Mouse (Mus musculus) midbrain, embryonic 11.5 days (tissue): ENCODE measurements around the gene Islr. TPM values are rescaled to one million over a fixed set of nuclear protein-coding genes. Genes with fewer than 3 reads are reported as not detected.
A peak's percentile ranks its signal among the peaks of the same experiment; 100 is the strongest.

Experiments
- ATAC-seq: fragments of 200-750 bp; cut with Nextera tagmentation; 2 replicates; pipeline ENCODE4 v1.8.0; 2017; ENCODE audit warnings: moderate TSS enrichment, moderate library complexity; ENCODE audit not compliant: low FRiP score
- DNase-seq: peaks from one replicate; pipeline ENCODE4 v3.0.0; 2015; ENCODE audit warnings: low spot score; ENCODE audit errors: missing footprints
- H3K27ac ChIP-seq: fragments of 300-500 bp; sonication (generic); 2 replicates; pipeline ENCODE4 v1.5.1; 2014; ENCODE audit warnings: low read depth, low read length
- H3K27me3 ChIP-seq: fragments of 300-500 bp; sonication (generic); 2 replicates; pipeline ENCODE4 v1.6.1; 2014; ENCODE audit warnings: mild to moderate bottlenecking, low read length, moderate library complexity, mixed read lengths; ENCODE audit not compliant: control insufficient read depth, insufficient read depth
- H3K36me3 ChIP-seq: fragments of 300-500 bp; sonication (generic); 2 replicates; pipeline ENCODE4 v1.6.1; 2014; ENCODE audit warnings: mild to moderate bottlenecking, low read length, moderate library complexity, mixed read lengths; ENCODE audit not compliant: control insufficient read depth, insufficient read depth
- H3K4me1 ChIP-seq: fragments of 300-500 bp; sonication (generic); 2 replicates; pipeline ENCODE4 v1.6.1; 2014; ENCODE audit warnings: low read length; ENCODE audit not compliant: control insufficient read depth, insufficient read depth
- H3K4me2 ChIP-seq: fragments of 300-500 bp; sonication (generic); 2 replicates; pipeline ENCODE4 v1.6.1; 2014; ENCODE audit warnings: mild to moderate bottlenecking, moderate library complexity
- H3K4me3 ChIP-seq: fragments of 300-500 bp; sonication (generic); 2 replicates; pipeline ENCODE4 v1.5.1; 2014; ENCODE audit warnings: low read depth, low read length
- H3K9ac ChIP-seq: fragments of 300-500 bp; sonication (generic); 2 replicates; pipeline ENCODE4 v1.6.1; 2014; ENCODE audit warnings: low read length
- H3K9me3 ChIP-seq: fragments of 300-500 bp; sonication (generic); 2 replicates; pipeline ENCODE4 v1.6.1; 2016; ENCODE audit warnings: low read length; ENCODE audit not compliant: control insufficient read depth
- WGBS: fragments of 180-500 bp; shearing (Covaris S2); extraction: QIAGEN DNeasy Blood & Tissue Kit; methylation state at CpG from one replicate; pipeline ENCODE4 v1.1.7; 2014; 5-methylcytosine and 5-hydroxymethylcytosine counted together
- polyA plus RNA-seq: library from polyadenylated mRNA; unstranded; fragments of >200 nt; fragmentation: Nextera tagmentation; extraction: Ambion mirVana; gene quantifications from 2 replicates; pipeline ENCODE4 v1.2.1, GENCODE M21; 2014

Islr gene
- polyA plus RNA-seq, 1 experiment from 2014 or later, result 13.9 TPM

DNA sequence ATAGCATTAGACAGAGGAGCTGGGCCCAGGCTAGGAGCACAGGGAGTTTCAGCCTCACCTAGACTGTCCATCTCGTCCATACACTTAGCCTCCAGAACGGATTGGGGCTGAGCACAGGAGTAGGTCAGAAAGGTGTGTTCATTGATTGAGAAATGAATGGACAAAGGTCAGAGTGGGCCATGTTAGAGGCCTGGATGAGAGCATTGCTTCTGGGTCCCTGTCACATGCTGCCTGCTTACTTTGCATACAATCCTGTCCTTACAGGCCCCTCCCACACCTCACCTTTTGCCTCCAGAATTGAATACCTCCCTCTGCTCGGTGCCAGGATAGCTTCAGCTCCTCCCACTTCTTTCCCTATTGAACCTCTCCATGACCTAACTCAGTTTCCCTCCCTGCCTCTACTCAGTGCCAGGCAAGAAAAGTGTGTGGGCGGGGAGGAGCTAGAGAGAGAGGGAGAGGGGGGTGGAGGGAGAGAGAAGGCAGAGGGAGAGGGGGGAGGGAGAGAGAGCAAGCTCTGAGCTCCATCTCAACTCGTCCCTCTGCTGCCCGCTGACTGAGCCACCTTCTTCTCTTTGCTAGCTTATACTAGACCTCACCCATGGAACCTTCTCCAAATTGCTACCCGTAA, 88.0 kb downstream of the Islr start:
- no peak overlapping the region for H3K4me2 ChIP-seq
- no peak overlapping the region for H3K27ac ChIP-seq
- H3K27me3 ChIP-seq, result peaks cover 20% of the 10 kb centered on the region
- no peak for ATAC-seq
- H3K4me3 ChIP-seq, result no peak overlapping the region
- H3K9ac ChIP-seq, result no peak overlapping the region
- H3K36me3 ChIP-seq, result no peaks in the 10 kb centered on the region
- WGBS, result 28% methylated on average over 7 of the region's 7 CpGs
- no peaks in the 10 kb centered on the region for H3K9me3 ChIP-seq
- peaks cover 37% of the 10 kb centered on the region for H3K4me1 ChIP-seq
- DNase-seq, result no peak

DNA sequence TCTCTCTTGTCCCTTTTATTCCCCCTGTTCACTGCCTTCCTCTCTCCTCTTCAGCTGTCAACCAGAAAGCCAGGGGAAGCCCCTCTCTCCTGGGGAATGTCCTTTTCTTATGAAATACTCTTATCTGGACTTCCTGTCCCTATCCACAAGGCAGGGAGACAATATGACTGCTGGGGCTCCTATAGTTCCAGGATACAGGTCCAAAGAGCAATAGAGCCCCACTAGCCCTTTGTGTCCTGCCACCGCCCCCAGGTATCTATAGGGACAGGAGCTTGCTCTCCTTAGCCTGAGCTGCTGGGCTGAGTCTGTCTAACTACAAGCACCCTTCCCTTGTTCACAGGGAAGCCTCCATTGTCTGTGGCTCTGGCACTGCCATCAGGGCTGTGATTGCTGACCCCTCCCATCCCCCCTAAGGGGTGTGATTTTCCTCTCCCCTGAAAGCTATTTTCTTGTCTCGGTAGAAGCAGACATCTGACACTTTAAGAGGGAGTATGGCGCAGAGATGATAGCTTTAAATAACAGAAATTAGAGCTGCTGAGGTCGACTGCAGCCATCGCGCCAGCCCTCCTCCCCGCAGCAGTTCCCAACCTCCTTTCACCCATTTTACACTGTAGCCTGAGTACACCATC, 88.7 kb downstream of the Islr start:
- no peak overlapping the region for H3K4me2 ChIP-seq
- H3K27me3 ChIP-seq, result peaks cover 20% of the 10 kb centered on the region
- no peak for ATAC-seq
- 22% methylated on average over 7 of the region's 7 CpGs for WGBS
- no peaks in the 10 kb centered on the region for H3K36me3 ChIP-seq
- no peaks in the 10 kb centered on the region for H3K9me3 ChIP-seq
- peak overlapping the region; percentile 35; the same call in 1 of the 2 replicates for H3K27ac ChIP-seq
- no peak overlapping the region for H3K4me3 ChIP-seq
- H3K4me1 ChIP-seq, result peaks cover 42% of the 10 kb centered on the region
- peak overlapping the region; percentile 25; the same call in 1 of the 2 replicates for H3K9ac ChIP-seq
- DNase-seq, result peak; percentile 90

DNA sequence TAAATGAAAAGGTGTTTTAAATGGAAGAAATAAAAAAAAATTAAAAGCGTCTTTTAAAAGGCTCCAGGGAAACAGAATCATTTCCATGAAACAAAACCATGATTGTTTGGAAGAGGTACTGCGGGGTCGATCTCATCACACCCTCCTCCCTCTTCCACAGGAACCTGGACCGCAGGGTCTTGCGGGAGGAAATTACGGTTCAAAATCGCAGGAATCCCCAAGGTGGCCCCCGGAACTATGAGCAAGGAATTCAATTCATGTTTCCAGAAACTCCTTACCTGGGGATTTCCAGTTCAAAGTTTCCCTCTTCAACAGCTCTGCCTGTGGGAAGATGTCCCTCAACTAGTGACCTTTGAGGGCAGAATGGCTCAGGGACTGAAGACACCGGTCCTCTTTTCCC, 90.1 kb downstream of the Islr start:
- Histone ChIP-seq H3K4me1 (peaks cover 42% of the 10 kb centered on the region), H3K4me3 (peak overlapping the region; percentile 16; the same call in 1 of the 2 replicates)
- DNase-seq, result no peak

DNA sequence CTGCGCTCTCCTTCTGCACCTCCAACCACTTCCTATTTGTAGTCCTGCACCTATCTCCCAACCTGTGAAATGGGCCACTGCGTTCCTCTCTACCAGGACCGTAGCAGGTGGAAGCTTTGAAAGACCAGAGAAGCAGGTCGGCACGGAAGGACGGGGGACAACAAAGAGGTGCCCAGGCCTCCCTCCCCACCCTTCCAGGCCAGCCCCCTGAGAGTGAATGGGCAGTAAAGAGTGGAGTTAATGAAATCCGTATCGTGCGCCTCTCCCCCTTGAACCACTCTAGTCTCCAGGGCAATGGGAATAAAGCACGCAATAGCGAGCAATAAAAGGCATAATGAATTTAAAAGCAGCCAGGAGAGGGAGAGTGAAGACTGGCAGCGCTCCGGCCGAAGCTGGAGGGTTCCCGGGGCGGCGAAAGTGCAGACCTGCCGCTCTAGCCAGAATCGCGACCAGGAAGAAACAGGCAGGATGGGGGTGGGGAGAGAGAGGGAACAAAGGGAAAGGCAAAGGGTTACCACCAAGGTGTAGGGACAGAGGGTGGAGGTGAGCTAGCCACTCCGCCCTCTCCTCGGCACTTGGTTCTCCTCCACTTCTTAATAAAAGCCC, 90.7 kb downstream of the Islr start:
- Histone ChIP-seq H3K9ac (peak overlapping the region; percentile 65), H3K27ac (peak overlapping the region; percentile 93), H3K4me1 (peaks cover 42% of the 10 kb centered on the region), H3K27me3 (peaks cover 23% of the 10 kb centered on the region), H3K4me2 (peak overlapping the region; percentile 48), H3K4me3 (peak overlapping the region; percentile 16), H3K9me3 (no peaks in the 10 kb centered on the region), H3K36me3 (no peaks in the 10 kb centered on the region)
- ATAC-seq (peak; percentile 71), DNase-seq (peak; percentile 96)
- WGBS, result 2% methylated on average over 22 of the region's 22 CpGs

More for the DNA sequence above, 90.1 kb downstream of the Islr start:
- Histone ChIP-seq H3K9ac (peak overlapping the region; percentile 65; the same call in 1 of the 2 replicates), H3K9me3 (no peaks in the 10 kb centered on the region), H3K36me3 (no peaks in the 10 kb centered on the region), H3K27me3 (peaks cover 23% of the 10 kb centered on the region), H3K4me2 (peak overlapping the region; percentile 48), H3K27ac (peak overlapping the region; percentile 93)
- ATAC-seq, result no peak
- 1% methylated on average over 9 of the region's 9 CpGs for WGBS

DNA sequence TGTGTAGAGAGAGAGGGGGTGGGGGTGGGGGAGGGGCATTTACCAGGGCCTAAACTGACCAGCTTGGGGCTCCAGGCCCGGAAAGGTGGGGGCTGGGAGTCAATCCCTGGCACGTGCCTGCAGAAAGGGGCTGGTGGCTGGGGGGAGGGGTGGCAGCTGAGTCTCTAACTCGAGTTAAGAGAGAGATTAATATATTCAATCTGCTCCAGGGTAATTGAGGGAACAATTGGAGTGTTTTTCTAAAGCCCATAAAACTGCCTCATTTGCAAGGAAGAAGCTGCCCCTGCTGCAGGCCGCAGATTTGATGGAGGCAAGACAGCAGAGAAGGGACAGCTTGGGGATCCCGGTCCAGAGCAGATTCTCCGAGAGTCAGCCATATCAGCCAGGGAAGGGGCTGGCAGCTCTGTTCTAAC, 91.2 kb downstream of the Islr start:
- Histone ChIP-seq H3K27ac (peak overlapping the region; percentile 93), H3K4me2 (peak overlapping the region; percentile 48), H3K36me3 (no peaks in the 10 kb centered on the region), H3K4me1 (peaks cover 46% of the 10 kb centered on the region), H3K4me3 (peak overlapping the region; percentile 16), H3K27me3 (peaks cover 23% of the 10 kb centered on the region), H3K9me3 (no peaks in the 10 kb centered on the region), H3K9ac (peak overlapping the region; percentile 65; the same call in 1 of the 2 replicates)
- ATAC-seq, result peak; percentile 80
- 0% methylated on average over 6 of the region's 6 CpGs for WGBS
- no peak for DNase-seq

DNA sequence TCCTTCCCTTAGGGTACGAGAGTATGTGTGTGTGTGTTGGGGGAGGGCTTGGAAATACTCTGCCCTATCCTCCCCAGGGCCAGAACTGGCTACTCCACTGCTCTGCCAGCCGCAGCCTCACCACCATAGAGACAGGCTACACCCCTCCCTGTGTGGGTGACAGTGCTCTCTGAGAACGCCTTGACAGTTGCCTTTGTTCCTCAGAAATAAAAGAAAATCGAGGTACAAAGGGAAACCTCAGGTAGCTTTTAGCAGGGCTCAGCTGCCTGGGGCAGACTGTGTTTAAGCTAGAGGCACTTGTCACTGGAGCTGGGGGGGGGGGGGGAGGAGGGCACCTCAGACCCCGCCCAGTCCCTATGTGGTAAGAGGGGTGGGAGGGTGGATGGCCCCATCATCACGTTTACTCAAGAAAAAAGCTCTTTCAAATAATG, 91.8 kb downstream of the Islr start:
- Histone ChIP-seq H3K27me3 (peaks cover 23% of the 10 kb centered on the region), H3K27ac (peak overlapping the region; percentile 85), H3K4me2 (peak overlapping the region; percentile 48), H3K9me3 (no peaks in the 10 kb centered on the region), H3K4me3 (no peak overlapping the region; the same call in 1 of the 2 replicates), H3K36me3 (no peaks in the 10 kb centered on the region), H3K4me1 (peaks cover 51% of the 10 kb centered on the region), H3K9ac (peak overlapping the region; percentile 40)
- ATAC-seq, result peak; percentile 77
- under 1% methylated on average over 6 of the region's 6 CpGs for WGBS
- peak; percentile 94 for DNase-seq

DNA sequence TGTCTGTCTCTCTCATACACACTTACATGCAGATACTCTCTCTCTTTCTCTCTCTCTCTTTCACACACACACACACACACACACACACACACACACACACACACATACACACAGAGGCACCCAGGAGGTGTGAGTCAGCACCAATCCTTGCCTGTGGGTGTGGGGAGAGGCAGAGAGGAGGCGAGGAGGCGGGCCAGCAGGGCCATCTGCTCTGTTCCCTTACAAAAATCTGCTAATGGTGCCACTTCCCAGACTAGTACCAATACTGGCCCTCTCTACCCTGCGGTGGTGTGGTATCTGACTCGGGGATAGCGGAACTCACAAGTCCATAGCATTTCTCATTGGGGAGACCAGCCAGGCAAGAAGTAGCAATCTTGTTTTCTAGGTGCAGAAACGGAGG, 92.7 kb downstream of the Islr start:
- no peak overlapping the region; the same call in 1 of the 2 replicates for H3K9ac ChIP-seq
- WGBS, result 49% methylated on average over 6 of the region's 6 CpGs
- peak overlapping the region; percentile 85 for H3K27ac ChIP-seq
- H3K36me3 ChIP-seq, result no peaks in the 10 kb centered on the region
- DNase-seq (no peak), ATAC-seq (no peak)
- H3K4me2 ChIP-seq, result no peak overlapping the region
- peaks cover 20% of the 10 kb centered on the region for H3K27me3 ChIP-seq
- no peak overlapping the region for H3K4me3 ChIP-seq
- H3K9me3 ChIP-seq, result no peaks in the 10 kb centered on the region
- peaks cover 53% of the 10 kb centered on the region for H3K4me1 ChIP-seq

DNA sequence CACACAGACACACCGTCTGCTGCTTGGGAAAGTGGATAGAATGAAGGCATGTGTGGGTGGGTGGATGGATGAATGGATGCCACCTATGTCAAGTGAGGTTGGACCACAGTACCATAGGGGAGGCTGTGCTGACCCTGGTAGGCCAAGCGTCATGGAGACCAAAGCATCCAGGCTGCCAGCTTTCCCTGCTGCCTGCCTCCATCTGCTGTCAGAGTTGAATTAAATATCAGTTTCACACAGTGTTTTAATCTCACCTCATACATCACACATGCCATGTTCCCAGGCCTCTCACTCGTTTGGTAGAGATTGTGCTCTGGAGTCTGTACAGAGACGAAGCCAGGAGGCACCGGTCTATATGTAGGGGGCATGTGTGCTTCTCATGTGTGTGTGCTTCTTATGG, 93.3 kb downstream of the Islr start:
- Histone ChIP-seq H3K36me3 (no peaks in the 10 kb centered on the region), H3K4me1 (peaks cover 51% of the 10 kb centered on the region), H3K9me3 (no peaks in the 10 kb centered on the region), H3K27me3 (peaks cover 20% of the 10 kb centered on the region), H3K4me3 (no peak overlapping the region), H3K27ac (peak overlapping the region; percentile 20; the same call in 1 of the 2 replicates), H3K4me2 (no peak overlapping the region), H3K9ac (no peak overlapping the region)
- DNase-seq, result no peak
- ATAC-seq, result no peak
- 82% methylated on average over 5 of the region's 5 CpGs for WGBS

DNA sequence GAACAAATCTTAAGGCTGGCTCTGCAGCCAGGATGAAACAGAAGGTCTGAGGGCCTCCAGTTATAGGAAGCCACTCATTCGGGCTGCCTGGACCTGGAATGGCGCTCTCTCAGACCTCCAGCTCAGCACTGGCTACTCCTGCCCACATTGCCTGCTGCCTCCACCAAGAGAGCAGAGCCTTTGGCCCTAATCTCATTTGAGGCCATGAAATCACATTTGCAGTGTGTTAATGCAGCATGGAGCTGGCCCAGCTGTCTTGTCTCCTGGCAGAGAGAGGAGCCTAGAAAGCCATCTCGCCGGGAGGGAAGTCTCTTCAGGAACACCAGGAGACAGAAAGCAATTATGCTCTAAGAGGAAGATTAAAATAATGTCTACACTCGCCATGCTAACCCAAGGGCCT, 96.6 kb downstream of the Islr start:
- H3K36me3 ChIP-seq, result no peaks in the 10 kb centered on the region
- H3K4me3 ChIP-seq, result no peak overlapping the region
- no peaks in the 10 kb centered on the region for H3K9me3 ChIP-seq
- DNase-seq (no peak), ATAC-seq (no peak)
- H3K27me3 ChIP-seq, result peaks cover 3% of the 10 kb centered on the region; the same call in 1 of the 2 replicates
- no peak overlapping the region for H3K9ac ChIP-seq
- 41% methylated on average over 5 of the region's 5 CpGs for WGBS
- no peak overlapping the region for H3K4me2 ChIP-seq
- peaks cover 26% of the 10 kb centered on the region for H3K4me1 ChIP-seq
- peak overlapping the region; percentile 44; the same call in 1 of the 2 replicates for H3K27ac ChIP-seq
